Mouse (Mus musculus) brain, embryonic 14.5 days (tissue): ENCODE data around the gene Samd14.

Source experiments
- CTCF ChIP-seq: fragments of 200-500 bp; IDR thresholded peaks from 2 replicates; pipeline ENCODE4 v1.5.1; 2012; ENCODE audit warnings: inconsistent platforms, mild to moderate bottlenecking, moderate library complexity, borderline replicate concordance; ENCODE audit not compliant: insufficient read depth, insufficient read length; ENCODE audit errors: extremely low read depth
- POLR2A ChIP-seq: fragments of 200-500 bp; IDR thresholded peaks from 2 replicates; pipeline ENCODE4 v1.6.1; 2012; ENCODE audit warnings: mild to moderate bottlenecking, inconsistent platforms, borderline replicate concordance; ENCODE audit not compliant: poor library complexity, insufficient read depth, insufficient read length, severe bottlenecking; ENCODE audit errors: extremely low read depth

DNA sequence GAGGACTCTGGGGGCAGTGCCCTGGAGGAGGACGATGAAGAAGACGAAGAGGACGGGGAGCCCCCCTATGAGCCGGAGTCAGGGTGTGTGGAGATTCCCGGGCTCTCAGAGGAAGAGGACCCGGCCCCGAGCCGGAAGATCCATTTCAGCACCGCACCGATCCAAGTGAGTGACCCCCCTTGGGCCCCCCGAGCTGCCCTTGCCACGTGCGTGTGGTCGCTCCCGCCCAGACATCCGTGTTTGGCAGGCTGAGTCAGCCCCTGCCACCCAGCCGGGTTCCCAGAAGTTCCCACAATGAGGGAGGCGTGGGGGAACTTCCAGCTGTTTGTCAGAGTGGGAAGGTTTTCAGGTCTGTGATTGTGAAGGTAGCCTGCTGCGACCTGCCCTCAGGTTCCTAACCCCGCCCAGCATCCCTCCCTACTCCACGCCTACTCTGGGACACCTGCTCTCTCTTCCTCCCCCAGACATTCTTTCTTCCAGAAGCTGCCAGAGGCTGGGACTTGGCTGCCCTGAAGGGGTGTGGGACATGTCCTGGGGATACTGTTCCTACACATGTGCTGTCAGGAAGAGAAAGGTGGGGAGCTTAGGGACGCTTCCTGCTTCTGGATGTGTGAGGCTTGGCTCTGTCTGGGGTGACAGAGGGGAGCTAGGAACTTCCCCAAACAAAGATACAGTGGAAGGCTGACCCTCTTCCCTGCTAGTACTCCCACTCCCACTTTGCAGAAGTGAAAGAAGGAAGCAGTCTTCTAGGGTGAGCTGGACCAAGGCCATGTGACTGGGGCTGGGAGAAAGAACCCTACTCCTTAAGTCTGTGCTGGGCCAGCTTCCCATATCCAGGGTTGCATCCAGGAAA, 16.7 kb upstream of the Samd14 start:
- TF ChIP-seq CTCF (no peak), POLR2A (no peak)
